Comparison of ENCODE assay signal across 26 mouse cellular contexts in the genomic region with DNA sequence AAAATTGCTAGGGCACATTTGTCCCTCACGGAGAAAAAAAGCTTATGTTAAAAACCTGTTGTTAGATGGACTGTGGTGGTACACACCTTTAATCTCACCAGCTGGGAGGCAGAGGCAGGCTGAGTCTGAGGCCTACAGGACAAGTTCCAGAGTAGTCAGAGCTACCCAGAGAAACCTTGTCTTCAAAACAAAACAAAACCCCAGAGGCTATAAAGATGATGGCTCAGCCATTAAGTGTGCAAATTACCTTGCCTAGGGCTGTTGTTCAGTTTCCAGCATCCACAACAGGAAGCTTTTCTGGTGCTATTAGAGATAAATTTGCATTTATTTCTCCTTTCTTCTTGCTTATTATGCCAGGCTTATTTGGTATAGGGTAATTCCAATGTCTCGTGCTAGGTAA. TPM values are rescaled to one million over a fixed set of nuclear protein-coding genes. Genes with fewer than 3 reads are reported as not detected.
DNase-seq lines count a peak whose midpoint lies in the region; ATAC-seq and TF ChIP-seq lines count a peak whose summit lies in the region.
"Had no signal": no experiment of that assay in that cellular context is flagged by ENCODE, and none has a peak within 500 bp of the region (broad histone marks: within the 10 kb centered on the region; RNA-seq: fewer than 3 reads in every experiment).

No protein-coding gene starts in this region.

- H3K9me3 ChIP-seq in intestine, postnatal 0 days (ENCODE audit: control insufficient read depth), result no peaks in the 10 kb centered on the region
- H3K9me3 ChIP-seq in heart, embryonic 10.5 days, result no peaks in the 10 kb centered on the region
- H3K9me3 ChIP-seq: embryonic facial prominence, embryonic 13.5 days; embryonic facial prominence, embryonic 15.5 days; forebrain, embryonic 10.5 days; forebrain, embryonic 12.5 days; G1E had no signal

- H3K4me3 ChIP-seq in intestine, postnatal 0 days (ENCODE audit: low read depth, low read length), result no peak overlapping the region
- H3K4me3 ChIP-seq in heart, embryonic 10.5 days, result no peak overlapping the region
- H3K4me3 ChIP-seq: embryonic facial prominence, embryonic 13.5 days; embryonic facial prominence, embryonic 15.5 days; erythroblast, embryonic 14.5 days; forebrain, embryonic 10.5 days; forebrain, embryonic 12.5 days had no signal

- DNase-seq in ES-CJ7 (ENCODE audit: low read depth, low spot score) (peak; percentile 64), R1 (ENCODE audit: low read depth, low spot score) (peak; percentile 66)
- no peak for DNase-seq in cerebellum, postnatal 4 days (ENCODE audit: low spot score in 2 of 2)
- no peak for DNase-seq in heart, embryonic 10.5 days (ENCODE audit: low spot score)
- DNase-seq: adrenal gland, adult 8-10 months; adrenal gland, postnatal 14 days; adrenal gland, postnatal 36 days; cerebellum, adult 11-12 months; cerebellum, adult 2 months; cerebellum, adult 9-10 months; cerebellum, postnatal 10 days; cerebellum, postnatal 25 days; embryo, embryonic 11 days had no signal

- no peak overlapping the region for H3K27ac ChIP-seq in intestine, postnatal 0 days (ENCODE audit: low read depth, low read length)
- no peak overlapping the region for H3K27ac ChIP-seq in heart, embryonic 10.5 days
- H3K27ac ChIP-seq: embryonic facial prominence, embryonic 13.5 days; embryonic facial prominence, embryonic 15.5 days; forebrain, embryonic 10.5 days; forebrain, embryonic 12.5 days had no signal

- no peak overlapping the region for H3K4me2 ChIP-seq in intestine, postnatal 0 days (replicated peaks; ENCODE audit: low read depth)
- H3K4me2 ChIP-seq: embryonic facial prominence, embryonic 13.5 days; embryonic facial prominence, embryonic 15.5 days; forebrain, embryonic 12.5 days had no signal

- TF ChIP-seq CTCF in intestine, postnatal 0 days (IDR thresholded peaks at IDR 0.05; ENCODE audit: low read depth), result no peak

- WGBS in intestine, postnatal 0 days, result 92% methylated on average over 2 of the region's 2 CpGs
- WGBS in heart, embryonic 10.5 days, result 94% methylated on average over 2 of the region's 2 CpGs

- no peaks in the 10 kb centered on the region for H3K4me1 ChIP-seq in intestine, postnatal 0 days (replicated peaks; ENCODE audit: control insufficient read depth, insufficient read depth, low read length)
- no peaks in the 10 kb centered on the region for H3K4me1 ChIP-seq in heart, embryonic 10.5 days
- H3K4me1 ChIP-seq: embryonic facial prominence, embryonic 13.5 days; embryonic facial prominence, embryonic 15.5 days; forebrain, embryonic 10.5 days; forebrain, embryonic 12.5 days had no signal

- peaks cover 33% of the 10 kb centered on the region; the same call in 1 of the 2 replicates for H3K36me3 ChIP-seq in intestine, postnatal 0 days (ENCODE audit: control insufficient read depth, insufficient read depth)
- H3K36me3 ChIP-seq in heart, embryonic 10.5 days, result peaks cover 71% of the 10 kb centered on the region

- H3K9ac ChIP-seq in intestine, postnatal 0 days (ENCODE audit: low read depth, low read length), result no peak overlapping the region
- H3K9ac ChIP-seq: embryonic facial prominence, embryonic 13.5 days; embryonic facial prominence, embryonic 15.5 days; forebrain, embryonic 12.5 days had no signal

- no peaks in the 10 kb centered on the region for H3K27me3 ChIP-seq in intestine, postnatal 0 days (replicated peaks; ENCODE audit: control insufficient read depth, insufficient read depth, low read length)
- no peaks in the 10 kb centered on the region for H3K27me3 ChIP-seq in heart, embryonic 10.5 days (ENCODE audit: insufficient read depth, poor library complexity, severe bottlenecking)
- H3K27me3 ChIP-seq: embryonic facial prominence, embryonic 13.5 days; embryonic facial prominence, embryonic 15.5 days; forebrain, embryonic 12.5 days; Patski had no signal

- ATAC-seq in intestine, postnatal 0 days, result no peak
- ATAC-seq: activated CD4-positive, CD25-positive, alpha-beta regulatory T cell, adult 4 months; forebrain, embryonic 14.5 days; forebrain, embryonic 16.5 days; Patski had no signal

RNA-seq across cellular contexts. Expression of gene Zw10, which starts 30.9 kb away (rescaled TPM):
- polyA plus RNA-seq in intestine, postnatal 0 days (2015; fragmentation: Nextera tagmentation; extraction: Ambion mirVana), result 8.1 and 9.9 TPM in 2 replicates
- 33.4 and 37.7 TPM in 2 replicates for polyA plus RNA-seq in heart, embryonic 10.5 days (2016; fragmentation: Nextera tagmentation; extraction: Ambion mirVana)

RNA-seq across cellular contexts. Expression of gene Usp28, which starts 39.4 kb away (rescaled TPM):
- polyA plus RNA-seq in intestine, postnatal 0 days (2015; fragmentation: Nextera tagmentation; extraction: Ambion mirVana), result 5.5 and 6.4 TPM in 2 replicates
- polyA plus RNA-seq in heart, embryonic 10.5 days (2016; fragmentation: Nextera tagmentation; extraction: Ambion mirVana), result 86.2 and 146 TPM in 2 replicates

RNA-seq across cellular contexts. Expression of gene Tmprss5, which starts 56.5 kb away (rescaled TPM):
- 0.86 and 1.1 TPM in 2 replicates for polyA plus RNA-seq in intestine, postnatal 0 days (2015; fragmentation: Nextera tagmentation; extraction: Ambion mirVana)
- 0.14 and 0.39 TPM in 2 replicates for polyA plus RNA-seq in heart, embryonic 10.5 days (2016; fragmentation: Nextera tagmentation; extraction: Ambion mirVana)
- polyA plus RNA-seq: activated CD4-positive, CD25-positive, alpha-beta regulatory T cell, adult 4 months; C2C12; erythroblast, embryonic 14.5 days; G1E; Patski had no signal

RNA-seq across cellular contexts. Expression of gene Htr3b, which starts 59.7 kb away (rescaled TPM):
- polyA plus RNA-seq in intestine, postnatal 0 days (2015; fragmentation: Nextera tagmentation; extraction: Ambion mirVana), result 0.96 and 1.1 TPM in 2 replicates
- polyA plus RNA-seq in heart, embryonic 10.5 days (2016; fragmentation: Nextera tagmentation; extraction: Ambion mirVana), result not detected in 2 replicates
- polyA plus RNA-seq: activated CD4-positive, CD25-positive, alpha-beta regulatory T cell, adult 4 months; C2C12; cerebellum, adult 2 months; erythroblast, embryonic 14.5 days; forebrain, embryonic 12.5 days; forebrain, embryonic 14.5 days; forebrain, embryonic 16.5 days; frontal cortex, adult 2 months; G1E; Patski had no signal

Comparison
In these comparisons a context has a peak if more than half of its experiments do, and no peak if none do; other contexts are left out.
1. DNase-seq: peak in ES-CJ7 (single experiment) and R1 (single experiment); none in cerebellum, postnatal 4 days (0 of 2) and heart, embryonic 10.5 days (single experiment).
2. RNA of gene Usp28, which starts 39.4 kb away (polyA plus RNA-seq): 86.2 to 146 TPM in heart, embryonic 10.5 days; 5.5 to 6.4 TPM in intestine, postnatal 0 days; every median in the first group is over 10 times any median in the second.